Mouse (Mus musculus): ENCODE measurements around the gene Gpbar1. TPM values are rescaled to one million over a fixed set of nuclear protein-coding genes. Genes with fewer than 3 reads are reported as not detected.

Gene Gpbar1
- polyA plus RNA-seq, 1 experiment from 2014 or later = 0.19 TPM

Other genes starting within 250 kb of the Gpbar1 start
- 137 and 147 TPM in 2 replicates for gene Tns1, start 154.1 kb upstream of the Gpbar1 start, polyA plus RNA-seq (2015; fragmentation: Nextera tagmentation; extraction: Ambion mirVana)
- gene Rufy4, start 153.0 kb upstream of the Gpbar1 start, polyA plus RNA-seq (2015; fragmentation: Nextera tagmentation; extraction: Ambion mirVana) = 0.31 and 0.64 TPM in 2 replicates
- 0.21 and 0.43 TPM in 2 replicates for gene Cxcr2, start 124.6 kb upstream of the Gpbar1 start, polyA plus RNA-seq (2015; fragmentation: Nextera tagmentation; extraction: Ambion mirVana)
- gene Cxcr1, start 83.9 kb upstream of the Gpbar1 start, polyA plus RNA-seq (2015; fragmentation: Nextera tagmentation; extraction: Ambion mirVana) = not detected in 2 replicates
- 418 and 448 TPM in 2 replicates for gene Arpc2, start 42.5 kb upstream of the Gpbar1 start, polyA plus RNA-seq (2015; fragmentation: Nextera tagmentation; extraction: Ambion mirVana)
- gene Aamp, start 6.2 kb downstream of the Gpbar1 start, polyA plus RNA-seq (2015; fragmentation: Nextera tagmentation; extraction: Ambion mirVana) = 252 and 267 TPM in 2 replicates
- 123 and 126 TPM in 2 replicates for gene Pnkd, start 6.4 kb downstream of the Gpbar1 start, polyA plus RNA-seq (2015; fragmentation: Nextera tagmentation; extraction: Ambion mirVana)
- 57.9 and 63.0 TPM in 2 replicates for gene Tmbim1, start 27.1 kb downstream of the Gpbar1 start, polyA plus RNA-seq (2015; fragmentation: Nextera tagmentation; extraction: Ambion mirVana)
- 1.9 and 3.0 TPM in 2 replicates for gene Catip, start 83.6 kb downstream of the Gpbar1 start, polyA plus RNA-seq (2015; fragmentation: Nextera tagmentation; extraction: Ambion mirVana)
- 3.5 and 5.8 TPM in 2 replicates for gene Slc11a1, start 96.6 kb downstream of the Gpbar1 start, polyA plus RNA-seq (2015; fragmentation: Nextera tagmentation; extraction: Ambion mirVana)
- gene Ctdsp1, start 113.0 kb downstream of the Gpbar1 start, polyA plus RNA-seq (2015; fragmentation: Nextera tagmentation; extraction: Ambion mirVana) = 90.8 and 93.9 TPM in 2 replicates
- 0.43 and 0.87 TPM in 2 replicates for gene Vil1, start 130.8 kb downstream of the Gpbar1 start, polyA plus RNA-seq (2015; fragmentation: Nextera tagmentation; extraction: Ambion mirVana)
- 54.0 and 60.2 TPM in 2 replicates for gene Cnot9, start 227.5 kb downstream of the Gpbar1 start, polyA plus RNA-seq (2015; fragmentation: Nextera tagmentation; extraction: Ambion mirVana)

Data from lung, embryonic 16.5 days (tissue).